Mouse (Mus musculus) forebrain, embryonic 10.5 days (tissue): ENCODE measurements at regions not wholly inside any gene's neighbourhood (a gene's known extent, or its start where the extent isn't known, plus 50 kb on each side); places are given as distances from the start of the nearest gene placed in this dataset.

Source experiments
- DNase-seq: peaks from one replicate; pipeline ENCODE4 v3.0.0-alpha.2; 2017; ENCODE audit warnings: low spot score; ENCODE audit errors: extremely low spot score
- H3K27ac ChIP-seq: fragments of 300-500 bp; sonication (generic); 2 replicates; pipeline ENCODE4 v1.5.1; 2016; ENCODE audit warnings: mild to moderate bottlenecking
- H3K27me3 ChIP-seq: fragments of 300-500 bp; sonication (generic); 2 replicates; pipeline ENCODE4 v1.6.1; 2016; ENCODE audit warnings: mild to moderate bottlenecking; ENCODE audit not compliant: poor library complexity, severe bottlenecking
- H3K36me3 ChIP-seq: fragments of 300-500 bp; sonication (generic); replicated peaks from 2 replicates; pipeline ENCODE4 v1.6.1; 2016; ENCODE audit warnings: mild to moderate bottlenecking, moderate library complexity
- H3K4me1 ChIP-seq: fragments of 300-500 bp; sonication (generic); 2 replicates; pipeline ENCODE4 v1.6.1; 2016
- H3K4me3 ChIP-seq: fragments of 300-500 bp; sonication (generic); 2 replicates; pipeline ENCODE4 v1.5.1; 2016; ENCODE audit warnings: mild to moderate bottlenecking, moderate library complexity
- H3K9me3 ChIP-seq: fragments of 300-500 bp; sonication (generic); 2 replicates; pipeline ENCODE4 v1.6.1; 2016; ENCODE audit warnings: mild to moderate bottlenecking, moderate library complexity
- WGBS: fragments of 180-500 bp; shearing (Covaris S2); methylation state at CpG from one replicate; pipeline ENCODE4 v1.1.7; 2016; 5-methylcytosine and 5-hydroxymethylcytosine counted together

- Histone ChIP-seq H3K27me3 (no peaks in the 10 kb centered on the region), H3K27ac (no peak overlapping the region), H3K4me3 (no peak overlapping the region), H3K4me1 (no peaks in the 10 kb centered on the region), H3K9me3 (no peaks in the 10 kb centered on the region; the same call in 1 of the 2 replicates), H3K36me3 (no peaks in the 10 kb centered on the region)
- WGBS: 92% methylated on average over 1 of the region's 1 CpGs
- DNase-seq: no peak
Measured at GRCm38 (mm10) chr12:32273474-32273873, 65.0 kb upstream of the Pik3cg start.

GRCm38 (mm10) chr12:32279861-32280260, 71.4 kb upstream of the Pik3cg start:
- WGBS: 85% methylated on average over 4 of the region's 4 CpGs
- no peak for DNase-seq

DNA sequence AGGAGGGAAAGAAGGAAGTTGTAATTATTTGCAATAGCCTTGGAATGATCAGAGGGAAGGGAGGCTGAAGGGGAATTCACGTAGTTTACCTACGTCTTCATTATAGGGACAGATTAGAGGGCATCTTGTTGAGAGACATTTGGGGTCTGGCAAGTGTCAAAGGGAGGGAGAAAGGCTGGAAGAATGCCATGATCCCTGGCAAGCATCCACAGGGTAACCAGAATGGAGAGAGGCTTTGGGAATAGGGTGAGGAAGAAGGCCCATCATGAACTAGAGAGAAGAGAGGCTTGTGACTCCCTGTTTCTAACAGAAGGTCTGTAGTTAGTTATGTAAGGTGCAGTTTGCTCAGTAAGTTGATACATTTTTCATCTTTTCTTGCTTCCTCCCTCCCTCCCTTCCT, 71.8 kb upstream of the Pik3cg start:
- H3K4me1 ChIP-seq: no peaks in the 10 kb centered on the region
- H3K27ac ChIP-seq: no peak overlapping the region
- H3K9me3 ChIP-seq: no peaks in the 10 kb centered on the region
- 92% methylated on average over 2 of the region's 2 CpGs for WGBS
- DNase-seq: no peak
- H3K27me3 ChIP-seq: no peaks in the 10 kb centered on the region
- H3K4me3 ChIP-seq: no peak overlapping the region
- H3K36me3 ChIP-seq: no peaks in the 10 kb centered on the region

More at GRCm38 (mm10) chr12:32279861-32280260, 71.4 kb upstream of the Pik3cg start:
- H3K4me1 ChIP-seq: no peaks in the 10 kb centered on the region
- no peaks in the 10 kb centered on the region for H3K27me3 ChIP-seq
- no peak overlapping the region for H3K4me3 ChIP-seq
- H3K27ac ChIP-seq: no peak overlapping the region
- H3K36me3 ChIP-seq: no peaks in the 10 kb centered on the region
- no peaks in the 10 kb centered on the region for H3K9me3 ChIP-seq

DNA sequence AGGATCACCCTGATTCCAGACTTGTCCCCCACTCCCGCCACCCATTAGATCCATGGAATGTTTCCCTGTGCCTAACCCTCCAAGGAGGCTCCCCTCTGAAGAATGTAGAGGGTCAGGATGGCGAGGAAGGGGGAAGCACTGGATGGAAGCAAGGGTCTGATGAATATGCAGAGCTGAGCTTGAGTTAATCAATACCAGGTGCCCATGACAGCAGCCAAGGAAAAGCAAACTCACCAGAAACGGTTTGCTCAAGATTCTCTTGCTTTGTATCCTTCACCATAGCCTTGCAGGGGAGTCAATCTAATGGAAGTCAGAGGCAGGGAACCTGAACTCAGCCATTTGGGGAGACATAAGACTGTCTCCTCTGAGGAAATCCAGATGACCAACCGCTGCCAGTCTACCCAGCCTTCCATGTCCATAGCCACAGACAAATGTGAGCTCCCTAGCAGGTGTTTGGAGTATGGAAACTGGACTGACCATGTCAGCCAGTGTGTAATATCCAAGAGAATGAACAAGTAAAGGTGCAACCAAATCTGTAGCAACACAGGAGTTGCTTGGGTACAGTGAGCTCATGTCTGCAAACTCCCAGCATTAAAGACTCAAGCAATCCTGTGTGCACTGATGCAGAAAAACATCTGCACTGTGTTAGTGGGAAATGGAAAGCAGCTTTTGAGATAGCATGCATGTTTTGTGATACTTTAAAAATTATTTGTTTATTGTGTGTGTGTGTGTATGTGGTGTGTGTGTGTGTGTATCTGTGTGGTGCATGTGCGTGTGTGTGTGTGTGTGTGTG, 74.1 kb upstream of the Pik3cg start:
- Histone ChIP-seq H3K27me3 (no peaks in the 10 kb centered on the region), H3K36me3 (no peaks in the 10 kb centered on the region), H3K4me3 (no peak overlapping the region), H3K4me1 (no peaks in the 10 kb centered on the region), H3K27ac (no peak overlapping the region), H3K9me3 (no peaks in the 10 kb centered on the region)
- no peak for DNase-seq
- 68% methylated on average over 5 of the region's 5 CpGs for WGBS

- Histone ChIP-seq H3K4me1 (no peaks in the 10 kb centered on the region), H3K36me3 (no peaks in the 10 kb centered on the region), H3K27me3 (no peaks in the 10 kb centered on the region), H3K9me3 (no peaks in the 10 kb centered on the region), H3K27ac (no peak overlapping the region), H3K4me3 (no peak overlapping the region)
- no peak for DNase-seq
- WGBS: 86% methylated on average over 2 of the region's 2 CpGs
Measured at GRCm38 (mm10) chr12:32285039-32285438, 76.6 kb upstream of the Pik3cg start.

DNA sequence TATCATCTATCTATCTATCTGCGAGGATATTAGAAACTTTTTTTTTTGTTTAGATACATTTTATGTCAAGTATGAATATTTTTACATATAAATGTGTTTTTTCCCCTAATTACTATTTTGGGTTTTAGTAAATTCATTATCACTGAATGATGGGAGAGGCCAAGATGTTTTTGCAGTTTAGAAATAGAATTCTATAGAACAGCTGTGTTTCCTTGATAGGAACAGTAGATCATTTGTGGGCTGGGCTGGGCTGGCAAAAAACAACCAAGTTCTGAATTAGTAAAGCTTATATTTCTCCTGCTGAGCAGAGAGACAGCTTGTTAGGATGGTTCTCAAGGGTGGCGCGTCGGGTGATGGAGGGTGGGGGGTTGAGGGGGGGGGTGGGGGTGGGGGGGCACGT, 78.2 kb upstream of the Pik3cg start:
- Histone ChIP-seq H3K4me3 (no peak overlapping the region), H3K4me1 (no peaks in the 10 kb centered on the region), H3K27me3 (no peaks in the 10 kb centered on the region), H3K36me3 (no peaks in the 10 kb centered on the region), H3K9me3 (no peaks in the 10 kb centered on the region), H3K27ac (no peak overlapping the region)
- DNase-seq: no peak
- WGBS: 36% methylated on average over 5 of the region's 5 CpGs

DNA sequence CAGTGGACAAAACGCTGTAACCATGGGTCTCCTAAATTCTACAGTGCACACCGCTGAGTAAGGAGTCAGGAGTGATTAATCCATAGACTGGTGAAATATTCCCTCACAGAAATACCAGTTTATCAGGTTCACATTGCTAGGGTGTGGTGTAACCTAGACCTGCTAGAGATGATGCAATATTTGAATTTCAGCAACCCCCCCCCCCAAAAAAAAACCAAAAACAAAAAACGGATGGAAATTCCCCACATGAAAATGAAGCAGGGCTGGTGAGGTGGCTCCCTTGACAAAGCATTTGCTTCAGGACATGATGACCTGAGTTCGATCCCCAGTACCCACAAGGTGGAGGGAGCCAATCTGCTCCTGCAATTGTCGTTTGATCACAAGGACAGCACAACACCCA, 82.7 kb upstream of the Pik3cg start:
- H3K27me3 ChIP-seq: no peaks in the 10 kb centered on the region
- no peak overlapping the region for H3K27ac ChIP-seq
- no peak for DNase-seq
- 83% methylated on average over 5 of the region's 5 CpGs for WGBS
- H3K9me3 ChIP-seq: no peaks in the 10 kb centered on the region
- H3K4me1 ChIP-seq: no peaks in the 10 kb centered on the region
- no peak overlapping the region for H3K4me3 ChIP-seq
- no peaks in the 10 kb centered on the region for H3K36me3 ChIP-seq

- WGBS: 27% methylated on average over 18 of the region's 18 CpGs
- Histone ChIP-seq H3K36me3 (no peaks in the 10 kb centered on the region), H3K9me3 (no peaks in the 10 kb centered on the region), H3K27me3 (no peaks in the 10 kb centered on the region), H3K4me1 (no peaks in the 10 kb centered on the region), H3K4me3 (peak overlapping the region; percentile 46), H3K27ac (peak overlapping the region; percentile 78)
- DNase-seq: peak; percentile 65
Measured at GRCm38 (mm10) chr12:32291962-32292748, 83.7 kb upstream of the Pik3cg start.

DNA sequence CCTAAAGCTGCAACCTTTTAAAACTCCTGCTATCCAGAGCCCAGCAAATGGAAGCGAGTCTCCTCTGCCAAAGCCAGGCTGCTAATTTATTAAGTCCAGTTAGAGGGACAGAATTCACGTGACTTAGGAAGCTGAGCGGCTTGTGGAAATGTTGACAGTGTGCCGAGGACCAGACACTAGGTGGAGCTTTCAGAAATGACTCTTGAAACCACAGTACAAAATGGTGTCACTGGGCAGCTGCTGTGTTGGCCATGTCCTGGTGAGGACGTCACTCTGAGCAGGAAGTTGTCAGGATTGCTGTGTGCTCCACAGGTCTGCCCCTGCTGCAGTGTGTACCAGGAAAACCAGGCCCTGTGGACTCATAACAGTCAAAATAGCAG, 84.3 kb upstream of the Pik3cg start:
- no peaks in the 10 kb centered on the region for H3K4me1 ChIP-seq
- WGBS: 79% methylated on average over 5 of the region's 5 CpGs
- no peaks in the 10 kb centered on the region for H3K36me3 ChIP-seq
- no peaks in the 10 kb centered on the region for H3K27me3 ChIP-seq
- H3K9me3 ChIP-seq: no peaks in the 10 kb centered on the region
- no peak overlapping the region for H3K4me3 ChIP-seq
- no peak for DNase-seq
- 0 out of 2 replicates have a peak overlapping the region, but pooled peaks have one; percentile 78 for H3K27ac ChIP-seq

DNA sequence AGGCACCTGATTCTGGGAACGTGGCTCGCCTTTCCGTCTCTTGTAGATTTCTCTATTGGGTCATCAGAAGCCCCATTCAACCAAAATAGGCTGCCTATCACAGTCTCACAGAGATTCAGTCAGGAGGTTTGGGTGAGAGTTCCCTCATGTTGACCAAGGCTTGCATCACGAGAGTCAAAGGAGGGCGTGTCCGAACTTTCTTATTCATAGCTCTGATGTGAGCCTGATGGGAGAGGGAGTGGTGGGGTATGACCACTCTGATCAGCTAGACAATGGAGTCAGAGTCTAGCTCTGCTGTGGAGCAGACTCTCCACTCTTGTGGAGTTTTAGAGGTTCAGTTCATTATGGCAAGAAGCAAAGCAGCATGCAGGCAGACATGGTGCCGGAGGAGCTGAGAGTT, 81.1 kb upstream of the Ccdc71l start:
- Histone ChIP-seq H3K36me3 (no peaks in the 10 kb centered on the region), H3K27ac (no peak overlapping the region), H3K4me1 (no peaks in the 10 kb centered on the region), H3K4me3 (no peak overlapping the region), H3K27me3 (no peaks in the 10 kb centered on the region), H3K9me3 (no peaks in the 10 kb centered on the region)
- DNase-seq: no peak
- WGBS: 92% methylated on average over 7 of the region's 7 CpGs

DNA sequence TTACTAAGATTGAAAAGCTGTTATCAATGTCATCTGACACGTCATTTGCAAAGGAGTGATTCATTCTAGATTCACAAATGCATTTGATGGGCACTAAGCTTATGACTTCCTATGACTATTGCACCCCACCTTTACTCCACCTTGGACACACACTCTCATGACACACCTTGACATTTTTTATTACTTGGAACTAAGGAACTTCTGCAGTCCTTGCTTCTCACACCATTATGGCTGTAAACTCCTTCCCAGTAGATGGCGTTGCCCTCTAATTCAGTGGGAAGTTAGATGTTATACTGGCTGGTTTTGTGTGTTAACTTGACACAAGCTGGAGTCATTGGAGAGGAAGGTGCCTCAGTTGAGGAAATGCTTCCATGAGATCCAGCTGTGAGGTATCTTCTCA, 78.8 kb upstream of the Ccdc71l start:
- WGBS: 83% methylated on average over 2 of the region's 2 CpGs
- DNase-seq: no peak
- Histone ChIP-seq H3K36me3 (no peaks in the 10 kb centered on the region), H3K9me3 (no peaks in the 10 kb centered on the region), H3K4me3 (no peak overlapping the region), H3K4me1 (no peaks in the 10 kb centered on the region), H3K27ac (no peak overlapping the region), H3K27me3 (no peaks in the 10 kb centered on the region)

DNA sequence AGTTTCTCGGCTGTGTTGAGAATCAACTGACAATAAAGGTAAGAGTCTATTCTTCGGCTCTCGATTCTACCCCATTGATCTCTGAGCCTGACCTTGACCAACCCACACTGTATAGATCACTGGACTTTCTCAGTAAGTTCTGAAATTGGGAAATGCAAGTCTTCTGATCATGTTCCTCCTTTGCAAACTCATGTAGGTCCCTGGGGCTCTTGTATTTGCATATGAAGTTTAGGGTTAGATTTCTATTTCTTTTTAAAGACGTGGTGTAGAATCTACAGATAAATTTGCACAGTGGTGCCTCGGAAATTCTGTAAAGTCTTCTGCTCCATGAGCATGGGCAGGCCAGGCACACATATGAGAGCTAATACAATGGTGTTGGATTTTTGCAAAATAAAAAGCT, 72.8 kb upstream of the Ccdc71l start:
- 94% methylated on average over 5 of the region's 5 CpGs for WGBS
- Histone ChIP-seq H3K27me3 (no peaks in the 10 kb centered on the region), H3K9me3 (no peaks in the 10 kb centered on the region), H3K4me1 (no peaks in the 10 kb centered on the region), H3K27ac (no peak overlapping the region), H3K36me3 (no peaks in the 10 kb centered on the region), H3K4me3 (no peak overlapping the region)
- no peak for DNase-seq

GRCm38 (mm10) chr12:32306326-32306725, 72.2 kb upstream of the Ccdc71l start:
- H3K27me3 ChIP-seq: no peaks in the 10 kb centered on the region
- no peaks in the 10 kb centered on the region for H3K9me3 ChIP-seq
- WGBS: 91% methylated on average over 4 of the region's 4 CpGs
- H3K36me3 ChIP-seq: no peaks in the 10 kb centered on the region
- H3K4me1 ChIP-seq: no peaks in the 10 kb centered on the region
- no peak overlapping the region for H3K27ac ChIP-seq
- no peak overlapping the region for H3K4me3 ChIP-seq
- DNase-seq: no peak
